Mouse (Mus musculus) ES-Bruce4 (cell line): ENCODE data around the gene Rad50. TPM values are rescaled to one million over a fixed set of nuclear protein-coding genes. Genes with fewer than 3 reads are reported as not detected.

Experiments used
- H3K27ac ChIP-seq: 2 replicates; pipeline ENCODE4 v1.5.1; 2012; ENCODE audit warnings: low read length, inconsistent platforms; ENCODE audit not compliant: insufficient read depth
- H3K27me3 ChIP-seq: 2 replicates; pipeline ENCODE4 v1.6.1; 2012; ENCODE audit warnings: mild to moderate bottlenecking, low read length, inconsistent platforms; ENCODE audit not compliant: control insufficient read depth, poor library complexity, insufficient read depth, severe bottlenecking
- H3K36me3 ChIP-seq: 2 replicates; pipeline ENCODE4 v1.6.1; 2012; ENCODE audit warnings: inconsistent platforms, mild to moderate bottlenecking, low read length, moderate library complexity; ENCODE audit not compliant: control insufficient read depth, poor library complexity, insufficient read depth, severe bottlenecking
- H3K4me1 ChIP-seq: one replicate; pipeline ENCODE4 v1.8.1; 2011; ENCODE audit warnings: low read length; ENCODE audit not compliant: control insufficient read depth, insufficient read depth
- H3K4me3 ChIP-seq: 2 replicates; pipeline ENCODE4 v1.5.1; 2011; ENCODE audit warnings: low read depth, mild to moderate bottlenecking, low read length
- H3K9ac ChIP-seq: 2 replicates; pipeline ENCODE4 v1.6.1; 2012; ENCODE audit warnings: low read depth, mild to moderate bottlenecking, inconsistent platforms; ENCODE audit not compliant: poor library complexity, severe bottlenecking
- H3K9me3 ChIP-seq: replicated peaks from 2 replicates; pipeline ENCODE4 v1.6.1; 2012; ENCODE audit warnings: mild to moderate bottlenecking, low read length, inconsistent platforms; ENCODE audit not compliant: control insufficient read depth, poor library complexity, insufficient read depth, severe bottlenecking
- CTCF ChIP-seq: IDR thresholded peaks from one replicate; pipeline ENCODE4 v1.8.1; 2011; ENCODE audit warnings: low read depth, low read length
- EP300 ChIP-seq: IDR thresholded peaks from 2 replicates; pipeline ENCODE4 v1.6.1; 2011; ENCODE audit warnings: low read depth, low read length; ENCODE audit not compliant: insufficient read depth
- POLR2A ChIP-seq: IDR thresholded peaks from one replicate; pipeline ENCODE4 v1.8.1; 2011; ENCODE audit warnings: low read length; ENCODE audit not compliant: insufficient read depth
- polyA plus RNA-seq: library from polyadenylated mRNA; stranded (reverse); fragments of >200 nt; gene quantifications from 2 replicates; pipeline ENCODE4 v1.2.4, GENCODE M21; 2011; ENCODE audit warnings: low read depth; ENCODE audit not compliant: missing spikeins, insufficient read depth, insufficient read length

Rad50 gene
- polyA plus RNA-seq, 1 experiment, result 73.2 TPM

DNA sequence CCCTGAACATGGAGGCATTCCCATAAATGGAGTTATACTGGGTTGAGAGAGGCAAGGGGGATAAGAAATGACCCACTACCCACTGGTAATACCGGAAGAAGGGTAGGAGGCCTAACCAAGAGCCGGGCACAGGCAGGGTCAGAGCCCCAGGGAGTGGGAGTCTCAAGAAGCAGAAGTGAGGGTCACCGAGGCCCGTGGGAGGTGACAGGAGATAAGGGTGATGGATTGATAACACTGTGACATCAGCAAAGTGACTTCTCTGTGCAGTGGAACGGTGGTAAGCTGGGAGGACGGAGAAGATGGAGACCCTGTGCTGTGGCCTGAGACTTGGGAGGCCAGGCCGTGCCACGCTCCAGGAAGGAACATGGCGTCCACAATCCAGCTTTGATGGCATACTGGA is 83.5 kb downstream of the Rad50 start:
- Histone ChIP-seq H3K27ac (no peak overlapping the region), H3K4me1 (no peaks in the 10 kb centered on the region), H3K27me3 (no peaks in the 10 kb centered on the region), H3K36me3 (no peaks in the 10 kb centered on the region), H3K9ac (no peak overlapping the region), H3K9me3 (no peaks in the 10 kb centered on the region), H3K4me3 (no peak overlapping the region)
- TF ChIP-seq POLR2A, result no peak
- no peak for TF ChIP-seq CTCF
- TF ChIP-seq EP300, result no peak

DNA sequence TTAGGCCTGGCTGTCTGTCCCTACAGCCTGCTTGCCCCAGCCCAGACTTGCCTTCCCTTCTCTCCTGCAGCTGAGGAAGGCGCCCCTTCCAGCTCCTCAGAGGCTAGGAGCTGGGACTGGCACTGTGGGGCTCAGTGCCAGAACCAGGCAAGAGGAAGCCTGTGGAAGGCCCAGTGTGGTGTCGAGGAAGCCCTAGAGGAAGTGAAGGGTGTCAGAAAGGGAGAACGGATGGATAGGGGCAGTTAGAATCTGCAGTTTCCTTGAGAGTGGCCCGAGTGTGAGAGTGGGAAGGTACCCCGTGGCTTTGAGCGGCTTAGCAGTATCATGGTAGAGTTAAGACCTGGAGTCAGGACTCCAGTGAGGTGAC is 84.7 kb downstream of the Rad50 start:
- H3K9me3 ChIP-seq, result no peaks in the 10 kb centered on the region
- no peak overlapping the region for H3K27ac ChIP-seq
- no peaks in the 10 kb centered on the region for H3K36me3 ChIP-seq
- H3K4me1 ChIP-seq, result no peaks in the 10 kb centered on the region
- H3K9ac ChIP-seq, result no peak overlapping the region
- TF ChIP-seq EP300 (no peak), CTCF (no peak), POLR2A (no peak)
- H3K4me3 ChIP-seq, result no peak overlapping the region
- no peaks in the 10 kb centered on the region for H3K27me3 ChIP-seq

DNA sequence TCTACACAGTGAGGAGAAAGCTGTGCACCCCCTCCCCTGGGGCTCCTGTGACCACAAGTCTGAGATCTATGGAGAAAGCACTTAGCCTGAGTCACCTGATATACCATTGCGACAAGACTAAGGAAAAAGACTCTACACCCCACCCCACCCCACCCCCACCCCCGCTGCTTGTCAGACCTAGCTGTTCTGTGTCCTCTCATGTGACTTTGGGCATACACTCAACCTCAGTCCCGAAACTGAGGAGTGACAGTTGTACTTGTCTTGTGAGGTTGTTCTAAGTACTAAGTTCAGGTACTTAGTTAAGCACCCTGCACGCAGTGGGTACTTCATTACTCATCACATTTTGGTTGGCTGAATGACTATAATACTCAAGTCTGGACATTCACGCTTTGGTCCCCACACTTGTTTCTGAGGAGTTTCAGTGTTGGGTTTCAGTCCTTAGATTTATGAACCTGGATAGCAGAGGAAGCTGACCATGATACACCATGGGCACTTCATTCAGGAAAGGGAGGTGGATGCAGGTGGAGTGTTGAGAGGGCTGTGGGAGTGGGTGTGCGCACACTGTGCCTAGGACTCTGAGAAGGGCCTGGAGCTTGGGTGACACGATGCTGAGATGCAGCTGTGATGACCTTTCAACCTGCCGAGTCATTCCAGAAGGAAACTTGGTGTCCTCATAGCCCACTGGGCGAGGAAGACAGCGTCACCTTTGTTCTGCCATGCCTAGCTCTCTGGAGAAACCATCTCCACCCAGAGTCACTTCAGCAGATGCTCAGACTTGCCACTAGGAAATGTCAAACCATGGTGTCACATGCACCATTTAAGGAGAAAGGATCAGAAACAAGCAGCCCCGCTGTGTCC is 85.3 kb downstream of the Rad50 start:
- H3K36me3 ChIP-seq, result no peaks in the 10 kb centered on the region
- H3K9me3 ChIP-seq, result no peaks in the 10 kb centered on the region
- H3K27ac ChIP-seq, result no peak overlapping the region
- TF ChIP-seq POLR2A, result no peak
- TF ChIP-seq CTCF, result no peak
- no peak for TF ChIP-seq EP300
- H3K9ac ChIP-seq, result no peak overlapping the region
- H3K4me1 ChIP-seq, result no peaks in the 10 kb centered on the region
- no peak overlapping the region for H3K4me3 ChIP-seq
- H3K27me3 ChIP-seq, result no peaks in the 10 kb centered on the region

DNA sequence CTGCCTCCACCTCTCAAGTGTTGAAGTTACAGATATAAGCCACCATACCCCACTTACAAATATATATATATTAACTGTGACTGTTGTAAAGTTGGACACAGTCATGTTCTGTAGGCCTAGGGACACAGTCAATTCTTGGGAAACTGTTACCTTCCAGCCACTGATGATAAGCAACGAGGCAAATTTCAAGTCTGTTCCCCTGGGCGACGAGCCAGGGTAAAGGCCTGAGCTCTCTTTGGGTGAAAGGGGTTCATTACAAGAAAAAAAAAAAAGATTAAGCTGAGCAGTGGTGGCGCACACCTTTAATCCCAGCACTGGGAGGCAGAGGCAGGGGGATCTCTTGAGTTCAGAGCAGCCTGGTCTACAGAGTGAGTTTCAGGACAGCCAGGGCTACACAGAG is 87.0 kb downstream of the Rad50 start:
- H3K36me3 ChIP-seq, result no peaks in the 10 kb centered on the region
- H3K27me3 ChIP-seq, result no peaks in the 10 kb centered on the region
- no peaks in the 10 kb centered on the region for H3K9me3 ChIP-seq
- H3K4me3 ChIP-seq, result no peak overlapping the region
- no peak overlapping the region for H3K27ac ChIP-seq
- H3K4me1 ChIP-seq, result no peaks in the 10 kb centered on the region
- H3K9ac ChIP-seq, result no peak overlapping the region
- TF ChIP-seq CTCF (no peak), EP300 (no peak), POLR2A (no peak)

DNA sequence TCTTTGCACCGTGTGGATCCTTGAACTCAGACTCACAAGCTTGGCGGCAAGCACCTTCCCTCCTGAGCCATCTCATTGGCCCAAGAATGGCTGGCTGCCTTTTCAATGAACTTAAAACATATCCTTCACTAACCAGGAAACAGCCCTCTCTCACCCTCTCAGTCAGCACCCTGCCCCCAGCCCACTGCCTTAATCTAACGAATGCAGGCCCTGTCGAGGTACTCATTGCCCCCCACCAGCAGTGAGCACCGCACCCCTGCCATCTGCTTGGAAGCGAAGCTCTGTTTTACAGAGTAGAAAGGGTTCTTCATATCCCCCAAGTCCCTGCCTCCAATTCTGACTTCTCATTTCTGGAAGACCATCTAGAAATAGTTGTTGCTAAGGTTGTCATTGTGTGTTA is 87.7 kb downstream of the Rad50 start:
- no peak for TF ChIP-seq EP300
- no peak for TF ChIP-seq CTCF
- no peak for TF ChIP-seq POLR2A
- Histone ChIP-seq H3K27ac (no peak overlapping the region), H3K36me3 (no peaks in the 10 kb centered on the region), H3K9ac (no peak overlapping the region), H3K4me3 (no peak overlapping the region), H3K9me3 (no peaks in the 10 kb centered on the region), H3K27me3 (no peaks in the 10 kb centered on the region), H3K4me1 (no peaks in the 10 kb centered on the region)

DNA sequence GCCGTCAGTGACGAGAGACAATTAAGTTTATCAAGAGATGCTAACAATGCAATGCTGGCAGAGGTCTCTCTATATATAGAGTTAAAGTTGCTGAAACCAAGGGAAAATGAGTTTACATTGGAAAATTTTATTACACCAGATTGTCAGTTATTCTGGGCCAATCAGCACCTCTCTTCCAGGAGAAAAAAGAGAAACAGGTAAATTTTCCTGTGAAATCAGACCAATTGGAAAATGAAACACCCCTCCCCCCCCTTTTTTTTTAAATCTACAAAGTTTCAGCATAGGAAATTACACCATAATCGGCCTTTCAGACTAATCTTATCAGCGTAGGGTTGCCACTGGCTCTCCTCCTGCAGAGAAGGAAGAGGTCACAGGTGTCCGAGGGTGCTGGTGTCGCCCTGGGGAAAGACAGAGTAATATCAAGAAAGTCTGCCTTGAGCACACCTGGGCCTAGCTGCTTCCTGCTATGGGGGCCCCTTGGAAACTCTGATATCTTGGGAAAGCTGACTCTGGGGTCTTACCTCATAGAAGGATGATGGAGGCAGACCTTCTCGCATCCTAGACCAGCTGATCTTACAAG is 88.4 kb downstream of the Rad50 start, which contains the start of gene Il4:
TSS of gene Il4 (minus strand) at position 51 of the 580 bp plus-strand sequence.
- H3K36me3 ChIP-seq, result no peaks in the 10 kb centered on the region
- no peak within 1 kb of the TSS for H3K4me3 ChIP-seq
- no peaks in the 10 kb centered on the region for H3K9me3 ChIP-seq

More for the DNA sequence above, 88.4 kb downstream of the Rad50 start, which contains the start of gene Il4:
- Histone ChIP-seq H3K27me3 (no peaks in the 10 kb centered on the region), H3K9ac (no peak within 1 kb of the TSS), H3K4me1 (no peaks in the 10 kb centered on the region), H3K27ac (no peak within 1 kb of the TSS)
- TF ChIP-seq CTCF (no peak), EP300 (no peak), POLR2A (no peak)
